Mouse (Mus musculus): ENCODE measurements around the gene Ttf1.

DNA sequence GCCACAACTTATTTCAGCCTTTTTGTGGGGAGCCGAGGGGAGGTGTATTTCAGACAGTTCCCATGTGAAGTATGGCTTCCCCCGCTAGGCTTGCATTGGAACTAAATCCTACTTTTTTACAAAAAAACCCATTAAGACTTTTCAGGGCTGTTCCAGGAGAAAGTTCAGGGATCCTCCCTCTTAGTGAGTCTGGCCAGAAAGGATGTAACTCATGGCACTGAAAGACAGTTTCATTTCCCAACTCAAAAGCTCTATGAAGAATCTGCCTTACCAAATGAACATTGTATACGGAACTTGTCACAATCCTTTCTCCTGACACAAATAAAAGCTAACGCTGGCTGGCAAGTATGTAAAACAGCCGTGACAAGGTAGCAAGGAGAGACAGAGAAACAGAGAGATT lies 20.3 kb upstream of the Ttf1 start:
- TF ChIP-seq CTCF (IDR thresholded peaks at IDR 0.05; ENCODE audit: extremely low read depth, insufficient read length, insufficient replicate concordance, low read depth, low read length) (no peak), POLR2A (IDR thresholded peaks at IDR 0.05; ENCODE audit: low read depth, low read length) (no peak)
